Mouse (Mus musculus) retina, postnatal 7 days (tissue): ENCODE results near the gene Rtl6.

Source experiments
- DNase-seq: peaks from one replicate; pipeline ENCODE4 v3.0.0-alpha.2; 2012; ENCODE audit warnings: low read depth, low spot score

Rtl6 gene

GRCm38 (mm10) chr15:84537117-84537516, 20.5 kb downstream of the Rtl6 start:
- DNase-seq = no peak

- DNase-seq = no peak
These were observed 21.0 kb downstream of the Rtl6 start for GRCm38 (mm10) chr15:84536611-84537010.

- DNase-seq = no peak
These were observed 21.7 kb downstream of the Rtl6 start for GRCm38 (mm10) chr15:84535953-84536352.

DNA sequence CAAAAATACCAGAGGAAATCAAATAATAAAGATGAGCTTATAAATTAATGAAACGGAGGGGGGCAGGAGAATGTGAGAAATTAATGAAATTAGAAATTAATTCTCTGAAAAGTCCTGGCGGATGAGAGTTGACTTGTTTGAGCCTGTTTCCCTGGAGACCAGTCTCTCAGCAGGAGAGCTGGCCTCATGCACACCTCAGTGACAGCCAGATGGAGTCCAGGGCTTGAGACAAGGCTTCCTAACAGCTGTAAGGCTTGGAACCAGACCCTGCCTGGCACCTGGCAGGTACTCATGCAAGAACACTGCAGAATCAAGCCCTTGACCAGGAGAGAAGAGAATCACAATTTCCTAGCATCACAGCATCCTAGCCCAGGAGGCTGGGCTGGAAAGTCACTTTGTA, 25.4 kb downstream of the Rtl6 start:
- DNase-seq = no peak

DNA sequence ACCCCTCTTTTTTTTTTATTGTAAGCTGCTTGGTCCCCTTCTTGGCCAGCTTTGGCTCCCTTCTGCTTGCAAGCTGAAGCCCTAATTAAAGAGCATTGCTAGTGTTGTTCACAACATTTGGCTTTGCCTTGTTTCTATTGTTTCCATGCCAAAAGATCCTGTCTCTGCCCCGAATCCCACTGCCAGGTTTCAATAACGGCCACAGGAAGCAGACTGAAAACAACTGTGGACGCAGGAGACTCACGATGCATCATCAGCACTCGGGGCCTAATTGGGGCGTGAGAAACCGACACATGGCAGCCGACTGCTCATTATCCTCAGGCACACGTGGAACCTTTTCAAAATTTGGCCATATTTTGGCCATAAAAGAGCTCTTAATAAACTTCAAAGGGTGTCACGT, 26.1 kb downstream of the Rtl6 start:
- no peak for DNase-seq

DNA sequence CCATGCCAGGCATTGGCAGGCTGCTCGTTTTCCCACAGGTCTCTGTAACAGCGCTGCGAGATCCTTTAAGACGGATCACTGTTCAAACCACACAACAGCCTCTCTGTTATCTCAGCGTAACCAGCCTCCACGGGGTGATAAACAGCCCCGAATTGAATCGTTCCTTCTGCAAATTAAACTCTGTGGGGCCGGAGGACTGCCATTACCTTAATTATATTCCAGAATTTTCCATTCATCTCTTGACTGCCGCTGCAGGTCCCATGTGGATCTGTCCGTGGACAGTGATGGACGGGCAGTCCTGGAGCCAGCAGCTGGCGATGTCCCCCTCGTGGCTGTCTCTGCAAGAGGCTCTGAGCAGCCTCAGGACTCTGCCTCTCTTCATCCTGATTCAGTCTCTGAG, 30.7 kb downstream of the Rtl6 start:
- DNase-seq = no peak

DNA sequence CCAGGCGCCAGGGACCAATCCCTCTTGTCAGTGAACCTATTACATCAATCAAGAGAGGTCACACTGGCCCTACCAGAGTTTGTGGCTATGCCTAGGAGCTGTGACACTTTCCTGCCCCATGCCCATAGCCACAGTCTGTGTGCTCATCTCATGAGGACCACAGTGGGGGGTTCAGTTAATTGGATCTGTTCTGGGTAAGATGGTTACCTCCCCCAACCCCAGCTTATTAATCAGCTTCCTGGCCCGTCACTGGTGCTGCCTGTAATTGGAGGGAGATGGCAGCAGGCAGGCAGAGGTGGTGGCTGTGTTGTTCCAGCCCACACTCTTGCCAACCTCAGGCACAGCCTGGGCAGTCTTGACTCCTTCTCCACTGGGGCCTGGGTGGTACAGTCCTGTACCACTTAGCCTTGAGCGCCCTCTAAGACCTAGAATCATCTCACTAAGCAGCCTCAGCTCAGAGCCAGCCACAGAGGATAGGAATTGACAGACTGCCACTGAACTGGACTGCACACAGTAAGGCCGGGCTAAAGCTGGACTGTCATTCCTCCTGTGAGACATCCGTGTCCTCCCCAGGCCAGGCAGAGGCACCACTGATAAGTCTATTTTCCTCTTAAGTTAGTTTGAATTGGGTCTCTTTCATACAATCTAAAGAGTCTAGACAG, 32.3 kb downstream of the Rtl6 start:
- DNase-seq = no peak

GRCm38 (mm10) chr15:84522953-84523689, 34.5 kb downstream of the Rtl6 start:
- DNase-seq = no peak

DNA sequence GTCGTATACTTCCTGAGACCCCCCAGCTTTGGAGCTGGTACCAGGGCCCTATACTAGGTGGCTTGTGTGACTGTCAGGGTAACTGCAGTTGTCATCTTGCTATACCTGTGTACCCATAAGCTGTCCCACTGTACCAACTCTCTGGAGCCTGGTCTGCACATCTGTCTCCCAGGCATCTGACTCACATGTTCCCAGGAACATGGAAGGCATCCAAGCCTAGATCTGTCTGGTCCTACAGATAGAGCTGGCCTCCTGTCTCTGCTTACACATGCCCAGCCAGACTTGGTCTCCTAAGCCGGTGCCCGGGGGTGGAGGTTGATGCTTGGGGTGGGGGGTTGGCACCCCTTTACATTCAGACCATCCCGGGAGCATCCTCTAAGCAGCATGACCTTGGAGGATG, 36.1 kb downstream of the Rtl6 start:
- DNase-seq = no peak

DNA sequence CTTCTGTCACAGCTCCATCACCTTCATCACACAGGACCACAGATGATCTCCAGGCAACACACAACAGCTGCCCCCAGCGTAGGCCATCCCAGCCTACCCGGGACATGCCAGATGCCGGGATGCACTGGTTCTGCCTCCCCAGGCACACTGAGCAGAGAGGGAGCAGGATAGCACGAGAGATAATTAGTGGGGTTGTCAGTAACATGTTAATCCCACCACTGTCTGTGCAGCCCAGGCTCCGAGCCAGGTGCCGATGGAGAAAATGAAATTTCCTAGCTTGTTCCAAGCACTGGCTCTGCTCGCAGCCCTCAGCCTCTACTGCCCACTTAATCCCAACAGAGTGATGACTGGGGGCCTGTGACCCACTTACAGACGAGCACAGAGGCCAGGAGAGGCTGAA, 39.1 kb downstream of the Rtl6 start:
- no peak for DNase-seq

DNA sequence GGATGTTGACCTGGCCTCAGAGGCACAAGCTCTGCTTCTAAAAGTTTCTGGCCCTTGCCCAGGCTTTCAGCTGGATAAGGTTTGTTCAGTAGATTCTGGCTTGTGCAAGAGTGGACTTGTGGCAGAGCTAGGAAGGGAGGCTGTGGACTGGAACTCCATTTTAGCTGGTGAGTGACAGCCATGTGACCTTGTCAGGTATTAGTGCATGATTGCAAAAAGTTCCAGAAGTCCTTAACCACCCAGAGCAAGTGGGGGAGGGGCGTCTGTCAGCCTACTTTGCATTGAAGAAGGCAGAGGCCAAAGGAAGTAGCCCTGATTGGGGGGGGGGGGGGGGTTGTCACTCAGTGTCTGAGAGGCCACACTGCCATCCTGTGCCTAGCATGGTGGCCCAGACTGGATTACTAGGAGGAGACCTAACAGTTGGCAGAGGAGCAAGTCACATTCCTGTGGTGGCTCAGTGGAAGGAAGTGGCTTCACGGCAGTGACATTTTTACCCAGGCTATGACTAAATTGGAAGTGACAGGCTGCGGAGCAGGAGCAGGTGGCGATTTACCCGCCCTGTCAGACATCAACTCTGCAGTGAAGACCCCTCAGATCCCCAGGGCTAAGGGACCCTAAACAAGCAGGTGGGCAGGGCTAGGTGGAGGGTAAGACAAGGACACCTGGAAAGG, 44.9 kb downstream of the Rtl6 start:
- DNase-seq = no peak

DNA sequence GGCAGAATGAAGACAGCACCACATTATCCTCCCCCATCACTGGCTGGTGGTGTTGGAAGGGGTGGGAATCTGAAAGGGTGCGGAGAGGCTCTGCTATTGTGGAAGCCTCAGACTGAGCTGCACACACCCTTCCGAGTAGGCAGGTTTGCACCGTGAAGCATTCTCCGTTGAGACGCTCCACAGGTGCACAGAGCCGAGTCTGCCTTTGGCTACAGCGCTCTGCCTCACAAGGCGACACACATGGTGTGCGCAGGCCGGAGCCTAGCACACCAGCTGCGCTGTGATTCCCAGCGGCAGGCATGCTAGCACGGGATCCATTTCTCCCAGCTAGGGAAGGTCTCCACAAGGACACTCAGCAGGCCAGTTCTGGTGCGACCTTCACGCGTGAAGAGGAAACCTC, 47.6 kb downstream of the Rtl6 start:
- no peak for DNase-seq

GRCm38 (mm10) chr15:84509161-84509560, 48.5 kb downstream of the Rtl6 start:
- no peak for DNase-seq

DNA sequence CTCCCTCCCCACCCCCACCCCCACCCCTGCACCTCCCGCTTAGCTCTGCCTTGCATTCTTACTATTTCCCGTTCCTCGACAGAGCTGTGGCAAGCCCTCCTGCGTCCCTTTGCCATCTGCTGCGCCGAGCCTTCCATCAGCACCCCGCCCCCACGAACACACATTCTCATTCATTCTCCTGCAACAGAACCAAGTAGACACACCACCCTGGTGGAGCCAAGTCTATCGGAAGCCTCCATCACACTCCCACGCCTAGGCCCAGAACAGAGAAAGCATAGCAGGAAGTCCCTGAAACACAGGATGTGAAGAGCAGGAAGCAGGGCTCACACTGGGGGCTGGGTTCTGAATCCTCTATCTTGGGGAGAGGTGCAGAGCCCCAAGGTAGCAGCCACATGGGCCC, 51.6 kb downstream of the Rtl6 start:
- no peak for DNase-seq

DNA sequence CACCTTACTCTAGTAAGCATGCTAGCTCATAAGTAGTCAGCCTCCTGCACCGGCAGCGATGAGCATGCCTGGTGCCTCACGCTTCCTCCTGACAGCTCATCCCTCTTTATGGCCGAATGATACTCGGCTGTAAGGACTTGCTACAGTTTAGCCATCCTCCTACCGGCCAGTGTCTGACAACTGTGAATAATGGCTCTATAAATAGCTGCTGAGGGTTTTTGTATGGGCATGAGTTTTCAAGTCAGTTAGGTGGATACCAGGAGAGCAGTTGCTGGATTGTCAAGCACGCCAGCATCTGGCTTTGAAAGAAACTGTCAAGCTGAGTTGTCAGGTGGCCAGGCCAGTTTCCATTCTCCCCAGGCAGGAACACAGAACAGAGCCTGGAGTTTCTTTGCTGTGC, 52.7 kb downstream of the Rtl6 start:
- DNase-seq = no peak
